Mouse (Mus musculus) gastrocnemius, adult 2 months (tissue): ENCODE measurements around the gene Shb. TPM values are rescaled to one million over a fixed set of nuclear protein-coding genes. Genes with fewer than 3 reads are reported as not detected.
A peak's percentile ranks its signal among the peaks of the same experiment; 100 is the strongest.

Experiments used
- DNase-seq: peaks from one replicate; pipeline ENCODE4 v3.0.0; 2022
- H3K27ac ChIP-seq: fragments of 200-600 bp; 2 replicates; pipeline ENCODE4 v1.8.1; 2022; ENCODE audit warnings: mild to moderate bottlenecking
- H3K4me3 ChIP-seq: fragments of 200-600 bp; 2 replicates; pipeline ENCODE4 v1.8.1; 2022; ENCODE audit warnings: mild to moderate bottlenecking, moderate library complexity
- CTCF ChIP-seq: fragments of 200-600 bp; IDR thresholded peaks from 2 replicates; pipeline ENCODE4 v1.8.1; 2022; ENCODE audit warnings: antibody characterized with exemption, mild to moderate bottlenecking, moderate library complexity
- intact Hi-C: fragments of 180-260 bp; cut with DNase I; formaldehyde crosslinking; loops from one replicate; pipeline ENCODE4 v1.15.1; 2025
- total RNA-seq, 2 experiments: library from RNA; stranded (reverse); gene quantifications; 2 replicates each; pipeline ENCODE4 v1.2.3; 2021

Shb gene
- total RNA-seq, 2 experiments from 2014 or later, result 6.5 to 10.0 TPM

DNA sequence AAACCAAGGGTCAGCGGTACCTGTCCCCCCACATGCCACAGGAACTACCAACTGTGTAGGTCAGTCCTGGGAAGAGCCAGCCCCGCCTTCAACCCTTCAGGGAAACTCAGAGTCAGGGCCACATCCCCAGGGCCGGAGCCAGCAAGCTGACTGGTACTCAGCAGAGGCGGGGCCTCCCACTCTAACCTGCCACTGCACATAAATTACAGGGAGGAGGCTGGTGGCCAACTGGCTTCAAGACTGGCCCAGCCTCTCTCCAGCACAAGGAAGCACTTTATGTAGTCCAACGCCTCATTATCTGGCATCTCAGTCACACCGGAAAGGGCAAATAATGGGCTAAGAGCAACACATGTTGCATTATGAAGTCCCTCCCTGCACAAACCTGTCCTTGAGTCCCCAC is 22.1 kb downstream of the Shb start:
- peak; percentile 90 for DNase-seq
- intact Hi-C loops, result loop anchor here (5.0 kb wide), 1 partner anchor 38 kb away; no protein-coding TSS in a partner anchor
- Histone ChIP-seq H3K27ac (peak overlapping the region; percentile 63), H3K4me3 (no peak overlapping the region)
- TF ChIP-seq CTCF, result no peak

DNA sequence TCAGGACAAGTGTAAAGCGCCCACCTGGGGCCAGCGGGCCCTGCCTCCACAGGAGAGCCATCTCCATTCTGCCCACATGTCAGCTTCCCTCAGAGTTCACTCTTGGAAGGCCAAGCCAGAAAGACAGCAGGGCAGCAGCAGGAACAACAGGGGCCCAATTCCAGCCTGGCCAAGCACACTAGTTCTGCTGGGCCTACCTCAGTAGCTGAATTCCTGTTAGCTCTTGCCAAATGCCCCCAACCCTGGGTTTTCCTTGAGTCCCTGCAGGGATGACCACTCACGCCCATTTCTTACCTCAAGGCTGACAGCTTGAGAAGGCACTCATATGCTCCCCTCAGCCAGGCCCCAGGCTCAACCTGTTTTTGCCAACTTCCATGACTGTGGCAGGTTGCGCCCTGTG is 22.9 kb downstream of the Shb start:
- Histone ChIP-seq H3K4me3 (no peak overlapping the region), H3K27ac (peak overlapping the region; percentile 63)
- no peak for TF ChIP-seq CTCF
- intact Hi-C loops, result no loop called here
- no peak for DNase-seq

DNA sequence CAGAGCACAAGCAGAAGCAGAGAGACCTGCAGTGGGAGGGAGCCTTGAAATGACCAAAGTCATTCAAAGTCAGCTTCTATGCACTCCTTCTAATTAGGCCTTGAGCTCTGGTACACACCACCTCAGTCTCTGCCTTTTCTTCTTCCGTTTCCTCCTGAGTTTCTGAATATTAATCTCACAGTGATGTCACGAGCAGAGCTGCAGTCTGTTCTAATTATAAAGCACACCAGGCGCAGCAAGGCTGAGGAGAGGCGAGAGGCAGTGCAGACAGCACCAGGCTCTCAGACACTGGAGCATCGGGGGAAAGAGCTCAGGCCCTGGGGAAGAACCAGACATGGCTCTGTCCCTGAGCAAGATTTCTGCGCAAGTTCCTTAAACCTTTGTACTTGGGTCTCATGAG is 23.8 kb downstream of the Shb start:
- DNase-seq, result no peak
- H3K4me3 ChIP-seq, result no peak overlapping the region
- H3K27ac ChIP-seq, result peak overlapping the region; percentile 63
- no peak for TF ChIP-seq CTCF
- intact Hi-C loops, result no loop called here

DNA sequence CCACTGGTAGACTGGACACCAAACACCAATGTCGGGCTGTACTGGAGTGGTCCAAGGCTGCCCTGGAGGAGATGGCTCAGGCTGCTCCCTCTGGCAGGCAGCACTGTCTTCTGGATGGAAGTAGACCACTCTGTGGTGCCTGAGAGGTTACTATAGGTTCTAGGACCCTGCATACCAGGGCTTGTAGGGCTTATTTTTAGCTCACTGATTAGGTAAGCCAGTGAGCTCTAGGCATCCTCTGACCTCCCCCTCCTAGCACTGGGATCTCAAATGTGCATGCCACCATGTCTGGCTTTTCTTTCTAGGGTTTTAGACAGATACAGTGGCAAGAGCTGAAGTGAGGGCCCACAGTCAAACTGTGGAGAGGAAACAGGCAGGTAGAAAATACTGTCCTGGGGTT is 24.8 kb downstream of the Shb start:
- no peak for TF ChIP-seq CTCF
- Histone ChIP-seq H3K27ac (peak overlapping the region; percentile 83), H3K4me3 (no peak overlapping the region)
- no peak for DNase-seq
- intact Hi-C loops, result no loop called here

DNA sequence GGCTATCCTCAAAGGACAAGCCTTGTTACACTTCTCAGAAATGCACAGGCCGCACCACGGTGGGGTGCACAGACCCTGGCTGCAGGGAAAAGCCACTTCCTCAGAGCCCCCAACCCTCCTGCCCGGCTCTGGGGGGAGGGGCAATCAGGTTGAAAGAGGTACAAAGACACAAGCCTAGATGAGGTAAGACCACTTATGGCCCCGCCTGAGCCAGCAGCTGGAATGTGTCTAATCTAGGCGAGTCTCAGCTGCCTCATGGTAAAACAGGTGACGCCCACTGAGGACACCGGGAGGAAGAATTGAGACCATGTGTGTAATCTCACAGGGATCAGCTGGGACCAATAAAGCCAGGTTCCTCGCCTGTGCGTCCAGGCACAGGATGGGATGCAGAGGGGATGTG is 25.2 kb downstream of the Shb start:
- no peak for TF ChIP-seq CTCF
- H3K4me3 ChIP-seq, result peak overlapping the region; percentile 11; the same call in 1 of the 2 replicates
- peak overlapping the region; percentile 83 for H3K27ac ChIP-seq
- intact Hi-C loops, result no loop called here
- no peak for DNase-seq

DNA sequence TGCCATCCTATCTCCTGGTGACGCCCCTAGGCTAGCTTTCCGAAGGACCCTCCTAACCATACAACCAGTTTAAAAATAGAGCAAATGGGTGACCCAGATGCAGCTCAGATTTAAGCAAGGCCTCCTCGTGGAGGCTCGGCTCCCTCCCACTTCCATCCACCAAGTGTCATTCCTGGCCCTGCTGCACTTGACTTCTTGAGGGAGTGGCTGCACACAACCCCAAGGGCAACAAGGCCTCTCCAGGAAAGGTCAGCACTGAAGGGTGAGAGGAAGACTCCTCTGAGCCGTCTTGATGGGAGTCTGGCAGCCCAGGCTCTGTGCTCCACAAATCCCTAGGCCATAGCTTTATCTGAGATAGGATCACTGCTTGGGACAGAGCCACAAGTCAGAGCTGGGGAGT is 25.7 kb downstream of the Shb start:
- H3K4me3 ChIP-seq, result peak overlapping the region; percentile 11; the same call in 1 of the 2 replicates
- no peak; the same call in 1 of the 2 replicates for TF ChIP-seq CTCF
- H3K27ac ChIP-seq, result peak overlapping the region; percentile 83
- peak; percentile 68 for DNase-seq
- intact Hi-C loops, result no loop called here

DNA sequence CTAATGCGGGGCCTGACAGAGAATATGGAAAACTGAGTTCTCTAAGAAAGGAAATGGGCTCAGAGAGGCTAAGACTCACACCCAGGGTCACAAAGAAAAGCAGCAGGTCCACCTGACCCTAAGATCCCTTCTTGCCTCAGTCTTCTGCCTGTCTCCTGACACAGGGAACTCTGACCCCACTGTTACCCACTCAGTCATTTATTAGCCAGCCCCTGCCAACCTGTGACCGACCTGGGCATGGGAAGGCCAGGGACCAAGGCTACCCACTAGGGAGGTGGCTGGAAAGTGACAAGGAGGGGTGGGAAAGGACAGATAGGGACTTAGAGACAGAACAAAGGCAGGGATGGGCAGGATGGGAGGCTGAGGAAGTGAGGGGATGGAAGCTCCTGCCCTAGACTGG is 26.6 kb downstream of the Shb start:
- no peak for DNase-seq
- Histone ChIP-seq H3K27ac (peak overlapping the region; percentile 83), H3K4me3 (no peak overlapping the region)
- intact Hi-C loops, result no loop called here
- no peak for TF ChIP-seq CTCF

DNA sequence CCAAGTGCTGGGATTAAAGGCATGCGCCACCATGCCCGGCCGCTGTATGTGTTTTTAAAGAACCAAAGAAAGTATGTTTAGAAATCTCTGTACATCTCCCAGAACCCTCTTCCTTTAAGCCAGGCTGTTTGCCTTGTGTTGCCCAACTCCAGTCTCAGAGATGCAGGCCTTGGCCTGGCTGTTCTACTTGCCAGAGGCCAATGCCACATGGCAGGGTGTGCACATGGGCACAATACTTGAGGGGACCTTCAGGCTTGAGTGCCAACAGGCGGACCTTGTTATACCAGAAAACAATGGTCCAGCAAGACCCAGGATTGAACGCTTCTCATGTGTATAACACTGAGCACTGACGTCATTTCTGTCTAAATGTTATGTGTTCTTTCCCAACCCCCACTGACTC is 27.1 kb downstream of the Shb start:
- DNase-seq, result no peak
- Histone ChIP-seq H3K4me3 (no peak overlapping the region), H3K27ac (peak overlapping the region; percentile 83; the same call in 1 of the 2 replicates)
- intact Hi-C loops, result no loop called here
- TF ChIP-seq CTCF, result no peak

DNA sequence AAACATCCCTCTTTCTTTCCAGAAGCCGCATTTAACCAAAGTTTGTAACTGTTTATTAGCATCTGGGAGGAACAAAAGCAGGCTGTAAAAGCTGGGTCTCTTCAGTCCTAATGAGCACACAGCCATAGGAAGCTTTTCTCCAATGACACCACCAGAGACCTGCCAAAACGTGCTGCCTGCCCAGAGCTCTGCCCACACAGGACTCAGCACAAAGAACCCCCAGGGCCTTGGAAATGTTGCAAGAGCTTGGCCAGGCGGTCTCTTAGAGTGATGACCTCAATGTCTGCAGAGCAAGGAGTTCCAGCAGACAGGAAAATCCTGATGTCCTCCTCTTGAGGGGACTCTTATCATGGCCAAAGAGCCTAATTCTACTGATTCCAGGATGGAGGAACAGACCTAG is 28.5 kb downstream of the Shb start:
- no peak for TF ChIP-seq CTCF
- Histone ChIP-seq H3K27ac (peak overlapping the region; percentile 68), H3K4me3 (no peak overlapping the region)
- intact Hi-C loops, result no loop called here
- peak; percentile 75 for DNase-seq

DNA sequence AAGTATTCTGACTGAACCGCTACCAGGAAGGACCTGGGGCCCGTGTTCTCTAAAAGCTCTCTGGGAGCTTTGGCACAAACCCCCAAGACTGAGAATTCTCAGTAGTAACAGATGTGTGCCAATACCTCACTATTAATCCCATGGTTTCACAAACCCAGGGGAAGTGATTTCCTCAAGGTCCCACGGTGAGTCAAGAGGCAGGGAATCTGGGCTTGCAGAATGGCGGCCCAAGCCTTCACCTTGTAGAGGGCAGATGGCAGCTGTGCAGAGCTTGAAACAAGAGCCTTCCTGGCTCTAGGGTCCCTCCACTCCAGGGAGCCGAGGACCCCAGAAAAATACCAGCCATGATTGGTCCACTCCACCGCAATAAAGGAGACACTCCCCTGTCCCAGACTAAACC is 28.9 kb downstream of the Shb start:
- no peak for TF ChIP-seq CTCF
- Histone ChIP-seq H3K27ac (peak overlapping the region; percentile 68), H3K4me3 (no peak overlapping the region)
- no peak for DNase-seq
- intact Hi-C loops, result no loop called here

DNA sequence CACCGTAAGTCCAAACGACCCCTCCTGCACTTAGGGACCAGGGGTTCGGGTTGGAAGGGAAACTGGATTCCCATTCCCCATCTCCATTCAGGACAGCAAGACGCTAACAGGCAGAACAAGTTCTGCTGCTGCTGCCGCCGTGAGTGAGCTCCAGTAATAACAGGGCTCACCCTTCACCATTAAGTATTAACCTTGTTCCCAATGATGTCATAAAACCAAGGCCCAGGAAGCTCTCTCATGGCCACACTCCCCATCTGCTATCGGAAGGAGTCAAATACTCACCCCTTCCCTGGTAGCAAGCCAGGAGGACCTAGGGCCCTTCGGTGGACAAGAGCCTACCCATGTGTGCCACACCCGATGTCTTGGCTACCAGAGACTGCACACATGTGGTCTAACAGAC is 30.3 kb downstream of the Shb start:
- DNase-seq, result no peak
- H3K4me3 ChIP-seq, result no peak overlapping the region
- no peak for TF ChIP-seq CTCF
- no peak overlapping the region for H3K27ac ChIP-seq
- intact Hi-C loops, result no loop called here

DNA sequence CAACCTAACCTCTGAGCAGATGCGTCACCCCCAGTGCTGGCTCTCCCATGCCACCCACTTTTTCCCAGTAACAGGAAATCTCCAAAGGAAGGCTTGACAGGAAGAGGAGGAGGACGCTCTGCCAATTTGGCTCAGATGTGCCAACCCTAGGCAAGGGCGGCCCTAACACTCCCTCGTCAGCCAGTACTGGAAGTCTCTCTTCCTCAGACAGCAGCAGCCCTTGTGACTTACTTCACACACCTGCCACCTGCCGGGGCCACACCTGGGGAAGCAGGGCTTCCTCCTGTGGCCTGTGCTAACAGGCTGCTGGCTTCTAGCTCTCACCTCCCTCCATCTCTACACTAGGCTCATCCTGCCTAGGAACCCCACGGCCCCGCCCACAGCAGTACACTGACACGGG is 31.9 kb downstream of the Shb start:
- DNase-seq, result no peak
- no peak overlapping the region for H3K27ac ChIP-seq
- intact Hi-C loops, result no loop called here
- TF ChIP-seq CTCF, result no peak
- no peak overlapping the region for H3K4me3 ChIP-seq

DNA sequence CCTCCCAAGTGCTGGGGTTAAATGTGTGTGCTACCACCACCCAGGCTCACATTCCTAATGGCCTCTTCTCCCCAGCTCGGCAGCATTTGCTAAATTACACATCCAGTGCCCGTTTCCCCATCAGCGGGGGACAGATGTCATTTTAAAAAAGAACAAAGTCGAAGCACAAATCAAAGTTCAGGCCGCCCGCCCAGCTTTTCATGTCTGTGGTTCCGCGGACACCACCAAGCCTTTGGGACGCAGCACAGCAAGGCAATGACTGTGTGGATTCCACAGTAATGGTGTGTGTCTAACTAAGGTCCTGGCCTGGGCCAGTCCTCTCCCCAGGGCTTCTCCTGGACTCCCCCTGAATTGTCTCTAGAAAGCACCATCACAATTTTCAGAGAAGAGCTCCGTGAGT is 32.7 kb downstream of the Shb start:
- DNase-seq, result no peak
- intact Hi-C loops, result no loop called here
- TF ChIP-seq CTCF, result no peak
- Histone ChIP-seq H3K27ac (no peak overlapping the region), H3K4me3 (no peak overlapping the region)

DNA sequence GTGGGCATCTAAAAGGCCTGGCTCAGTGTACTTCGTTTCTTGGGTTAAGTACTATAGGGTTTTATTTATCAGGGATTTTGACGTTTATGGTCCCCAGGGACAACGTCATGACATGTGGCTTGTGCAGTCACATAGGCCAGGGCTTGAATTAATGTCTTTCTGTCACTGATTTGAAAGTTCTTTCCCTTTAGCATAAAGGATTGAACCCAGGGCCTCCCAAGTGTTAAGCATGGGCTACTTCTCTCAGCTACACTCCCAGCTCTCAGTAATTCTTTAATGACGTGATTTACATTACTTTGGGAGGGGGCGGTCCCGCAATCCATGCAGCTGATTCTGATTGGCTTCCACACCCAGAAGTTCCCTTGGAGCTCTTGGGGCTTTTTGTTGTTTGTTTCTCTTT is 33.2 kb downstream of the Shb start:
- no peak overlapping the region for H3K4me3 ChIP-seq
- intact Hi-C loops, result no loop called here
- H3K27ac ChIP-seq, result no peak overlapping the region
- no peak for DNase-seq
- no peak for TF ChIP-seq CTCF

DNA sequence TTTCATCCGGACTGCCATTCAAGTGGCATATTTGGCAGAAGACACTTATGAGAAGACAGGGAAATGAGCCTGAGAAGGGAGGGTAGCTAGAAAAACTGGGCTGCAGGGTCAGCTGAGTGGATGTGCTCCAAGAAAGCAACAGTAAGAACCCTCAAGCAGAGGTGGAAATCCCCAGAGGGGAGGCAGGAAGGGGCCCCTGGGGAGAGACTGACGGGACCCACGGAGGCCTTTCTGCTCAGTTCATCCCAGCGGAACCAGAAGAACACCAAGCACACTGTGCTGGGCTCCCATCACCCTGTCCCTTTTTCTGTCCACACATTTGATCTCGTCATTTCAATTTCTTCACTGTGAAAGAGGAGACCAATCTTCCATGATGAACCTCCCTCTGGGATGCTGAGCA is 33.9 kb downstream of the Shb start:
- no peak for TF ChIP-seq CTCF
- no peak overlapping the region for H3K4me3 ChIP-seq
- H3K27ac ChIP-seq, result no peak overlapping the region
- no peak for DNase-seq
- intact Hi-C loops, result no loop called here
